Mouse (Mus musculus): Measurements from ENCODE around the gene Igsf3.

DNA sequence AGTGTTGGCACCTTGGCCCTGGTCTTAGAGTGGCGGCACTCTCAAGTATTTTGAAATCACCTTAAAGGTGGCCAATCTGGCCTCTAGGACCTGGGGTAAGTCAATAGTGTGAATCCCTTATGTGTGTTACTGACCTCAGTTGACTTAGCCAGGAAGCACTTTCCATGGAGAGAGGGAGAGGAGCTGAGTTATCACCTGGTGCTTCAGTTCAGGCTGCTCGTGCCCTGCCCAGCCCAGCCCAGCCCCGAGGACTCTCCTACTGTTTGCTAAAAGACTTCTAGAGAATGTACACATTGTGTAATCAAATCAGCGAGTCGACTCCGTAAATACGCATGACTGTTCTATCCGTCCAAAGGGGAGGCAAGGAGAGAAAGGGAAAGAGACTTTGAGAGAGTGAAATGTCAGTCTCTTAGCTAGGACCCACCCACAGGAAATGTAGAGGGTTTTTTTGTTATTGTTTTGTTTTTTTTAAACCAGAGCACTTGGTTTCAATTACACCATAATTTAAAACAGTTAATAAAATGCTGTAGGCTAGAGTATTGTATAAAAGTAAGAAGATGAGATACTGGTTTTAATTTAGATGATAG lies 9.6 kb downstream of the Igsf3 start:
- no peak for TF ChIP-seq GATA1 (IDR thresholded peaks at IDR 0.05; ENCODE audit: low read length)
- TF ChIP-seq TAL1 (IDR thresholded peaks at IDR 0.05; ENCODE audit: low read length): no peak
